Mouse (Mus musculus) bone marrow macrophage, adult 2 months (primary cell): ENCODE measurements at regions not wholly inside any gene's neighbourhood (a gene's known extent, or its start where the extent isn't known, plus 50 kb on each side); places are given as distances from the start of the nearest gene placed in this dataset.

Experiments used
- CTCF ChIP-seq: IDR thresholded peaks from 2 replicates; pipeline ENCODE4 v1.5.1; 2012; ENCODE audit warnings: low read depth, mild to moderate bottlenecking, low read length, moderate library complexity
- POLR2A ChIP-seq: IDR thresholded peaks from 2 replicates; pipeline ENCODE4 v1.6.1; 2012; ENCODE audit warnings: mild to moderate bottlenecking, low read depth, low read length, borderline replicate concordance

DNA sequence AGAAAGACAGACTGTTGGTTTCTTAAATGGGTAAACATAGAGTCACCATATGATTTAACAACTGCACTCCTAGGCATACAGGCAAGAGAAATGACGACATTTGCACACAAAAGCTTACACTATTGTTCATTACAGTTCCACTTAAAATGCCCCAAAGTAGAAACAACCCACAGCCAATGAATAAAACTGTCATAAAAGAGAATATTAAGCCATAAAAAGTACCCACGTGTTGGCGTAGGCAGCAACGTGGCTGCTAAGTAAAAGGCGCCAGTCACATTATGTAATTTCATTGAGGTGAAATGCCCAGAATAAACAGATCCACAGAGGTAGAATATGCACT is 251.1 kb downstream of the Tcf7l2 start:
- TF ChIP-seq CTCF = no peak
- no peak for TF ChIP-seq POLR2A
